13 mouse cellular contexts compared by ENCODE assay signal in the genomic region with DNA sequence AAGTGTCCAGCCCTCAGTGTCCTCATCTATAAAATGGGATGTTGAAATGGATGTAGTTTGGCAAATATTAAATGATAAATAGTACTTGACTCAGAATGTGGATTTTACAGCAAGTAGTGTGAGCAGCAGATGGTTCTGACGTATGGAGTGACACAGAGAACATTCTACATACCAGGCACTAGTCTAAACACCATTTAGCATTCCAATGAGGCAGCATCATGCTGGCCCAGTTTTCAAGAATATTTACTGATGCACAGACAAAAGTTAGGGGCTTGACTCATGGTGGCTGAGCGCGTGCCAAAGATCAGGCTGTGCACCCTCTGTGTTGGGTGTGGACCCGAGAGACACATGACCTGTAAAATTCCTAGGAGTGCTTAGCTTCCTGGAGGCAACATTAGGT.
DNase-seq lines count a peak whose midpoint lies in the region; ATAC-seq lines count a peak whose summit lies in the region.
"Had no signal": no experiment of that assay in that cellular context is flagged by ENCODE, and none has a peak within 500 bp of the region (broad histone marks: within the 10 kb centered on the region; RNA-seq: fewer than 3 reads in every experiment).

No protein-coding gene starts in this region.

- no peak overlapping the region for H3K4me2 ChIP-seq in forebrain, embryonic 13.5 days
- no peak overlapping the region for H3K4me2 ChIP-seq in intestine, embryonic 16.5 days (ENCODE audit: low read depth, low read length)
- H3K4me2 ChIP-seq: embryonic facial prominence, embryonic 12.5 days; lung, embryonic 14.5 days had no signal

- peak; percentile 87 for ATAC-seq in forebrain, embryonic 13.5 days
- no peak for ATAC-seq in intestine, embryonic 16.5 days

- H3K27me3 ChIP-seq in forebrain, embryonic 13.5 days, result no peaks in the 10 kb centered on the region
- no peaks in the 10 kb centered on the region for H3K27me3 ChIP-seq in intestine, embryonic 16.5 days (replicated peaks; ENCODE audit: control insufficient read depth, insufficient read depth, low read length)
- H3K27me3 ChIP-seq: embryonic facial prominence, embryonic 12.5 days had no signal

- 68% methylated on average over 4 of the region's 4 CpGs for WGBS in forebrain, embryonic 13.5 days
- WGBS in intestine, embryonic 16.5 days, result 70% methylated on average over 4 of the region's 4 CpGs

- intact Hi-C loops in left cerebral cortex, postnatal 4 days (cut with DNase I), result no loop called here

- H3K36me3 ChIP-seq in forebrain, embryonic 13.5 days (ENCODE audit: poor library complexity, severe bottlenecking), result no peaks in the 10 kb centered on the region
- no peaks in the 10 kb centered on the region for H3K36me3 ChIP-seq in intestine, embryonic 16.5 days (ENCODE audit: control insufficient read depth, insufficient read depth, low read length)
- H3K36me3 ChIP-seq: embryonic facial prominence, embryonic 12.5 days had no signal

- H3K4me3 ChIP-seq in forebrain, embryonic 13.5 days, result no peak overlapping the region
- H3K4me3 ChIP-seq in intestine, embryonic 16.5 days (ENCODE audit: low read length), result no peak overlapping the region
- H3K4me3 ChIP-seq: embryonic facial prominence, embryonic 12.5 days had no signal

- H3K9me3 ChIP-seq in forebrain, embryonic 13.5 days (replicated peaks), result no peaks in the 10 kb centered on the region
- no peaks in the 10 kb centered on the region for H3K9me3 ChIP-seq in intestine, embryonic 16.5 days (ENCODE audit: control insufficient read depth, low read length)

- peak overlapping the region; percentile 73 for H3K27ac ChIP-seq in forebrain, embryonic 13.5 days
- H3K27ac ChIP-seq in intestine, embryonic 16.5 days (ENCODE audit: low read length), result no peak overlapping the region
- H3K27ac ChIP-seq: embryonic facial prominence, embryonic 12.5 days had no signal

- H3K4me1 ChIP-seq in forebrain, embryonic 13.5 days, result peaks cover 26% of the 10 kb centered on the region
- no peaks in the 10 kb centered on the region for H3K4me1 ChIP-seq in intestine, embryonic 16.5 days (ENCODE audit: control insufficient read depth, insufficient read depth, low read length)
- H3K4me1 ChIP-seq: embryonic facial prominence, embryonic 12.5 days had no signal

- peak; percentile 19 to 22 for DNase-seq in cerebellum, postnatal 10 days
- no peak for DNase-seq in cerebellum, postnatal 36 days
- peak; percentile 6 for DNase-seq in left cerebral cortex, postnatal 4 days
- DNase-seq in left cerebral cortex, adult 9 months (ENCODE audit: low spot score in 2 of 2), result no peak
- peak; percentile 91 for DNase-seq in Muller cell, postnatal 12 days (ENCODE audit: inconsistent ontology term)
- DNase-seq in thymus, postnatal 14 days, result no peak
- DNase-seq: cerebellum, adult 8-10 months; heart, postnatal 36 days; kidney, postnatal 10 days; lung, embryonic 14.5 days had no signal

- H3K9ac ChIP-seq in forebrain, embryonic 13.5 days, result no peak overlapping the region
- H3K9ac ChIP-seq in intestine, embryonic 16.5 days (ENCODE audit: low read depth, low read length), result no peak overlapping the region
- H3K9ac ChIP-seq: embryonic facial prominence, embryonic 12.5 days; lung, embryonic 14.5 days had no signal

Comparison
In these comparisons a context has a peak if more than half of its experiments do, and no peak if none do; other contexts are left out.
1. DNase-seq: peak in cerebellum, postnatal 10 days (2 of 2), left cerebral cortex, postnatal 4 days (single experiment) and Muller cell, postnatal 12 days (single experiment); none in cerebellum, postnatal 36 days (0 of 2), left cerebral cortex, adult 9 months (0 of 2) and thymus, postnatal 14 days (single experiment).